Mouse (Mus musculus): ENCODE measurements around the gene Csnk1e.

- no peak for TF ChIP-seq CTCF (IDR thresholded peaks at IDR 0.05; ENCODE audit: low read depth)
- TF ChIP-seq EP300 (IDR thresholded peaks at IDR 0.05; ENCODE audit: low read depth): peak; percentile 8; the same call in 1 of the 2 replicates
Observed at GRCm38 (mm10) chr15:79402836-79403762, 52.3 kb downstream of the Csnk1e start, which contains the start of gene Tmem184b.
